Mouse (Mus musculus) adrenal gland, adult 18-20 months (tissue): ENCODE measurements around the gene Sspo. TPM values are rescaled to one million over a fixed set of nuclear protein-coding genes. Genes with fewer than 3 reads are reported as not detected.
"Not testable (repeated sequence)": the region's sequence is repeated elsewhere in the genome, so short reads cannot be mapped to it uniquely, and the experiment has no call there.

Experiments used
- DNase-seq, 2 experiments: peaks; one replicate each; pipeline ENCODE4 v3.0.0; 2021 to 2022; ENCODE audit warnings: low spot score in 2 of 2
- total RNA-seq, 2 experiments: library from RNA; stranded (reverse); gene quantifications; 1 replicate in 1 of 2; 2 replicates in 1 of 2; pipeline ENCODE4 v1.2.3; 2021

The Sspo gene
- total RNA-seq, 2 experiments from 2014 or later = 3.0 to 3.1 TPM

- DNase-seq = no peak
These were observed 30.4 kb downstream of the Sspo start for GRCm38 (mm10) chr6:48478446-48478845.

- no peak for DNase-seq
These were observed 34.5 kb downstream of the Sspo start for GRCm38 (mm10) chr6:48482501-48482900.

- no peak for DNase-seq
These were observed 40.0 kb downstream of the Sspo start for GRCm38 (mm10) chr6:48487747-48488725.

GRCm38 (mm10) chr6:48489741-48490140 is 41.7 kb downstream of the Sspo start:
- DNase-seq = no peak

- DNase-seq = no peak
These were observed 43.3 kb downstream of the Sspo start for GRCm38 (mm10) chr6:48491361-48491760.

GRCm38 (mm10) chr6:48493136-48493730 is 45.2 kb downstream of the Sspo start:
- no peak for DNase-seq

GRCm38 (mm10) chr6:48497521-48497920 is 49.5 kb downstream of the Sspo start:
- no peak for DNase-seq

- DNase-seq = no peak
These were observed 55.8 kb downstream of the Sspo start for GRCm38 (mm10) chr6:48503847-48504240.

GRCm38 (mm10) chr6:48504241-48504854 is 56.3 kb downstream of the Sspo start:
- DNase-seq = peak; percentile 65 to 67

GRCm38 (mm10) chr6:48508087-48508486 is 60.1 kb downstream of the Sspo start:
- no peak for DNase-seq

- DNase-seq = no peak
These were observed 62.4 kb downstream of the Sspo start for GRCm38 (mm10) chr6:48510426-48510825.

- no peak for DNase-seq
These were observed 63.8 kb downstream of the Sspo start for GRCm38 (mm10) chr6:48511861-48512260.

- not testable (repeated sequence) for DNase-seq
These were observed 76.9 kb downstream of the Sspo start for GRCm38 (mm10) chr6:48524882-48525281.

- no peak for DNase-seq
These were observed 79.9 kb downstream of the Sspo start for GRCm38 (mm10) chr6:48527901-48528300.

GRCm38 (mm10) chr6:48529261-48529660 is 81.2 kb downstream of the Sspo start:
- DNase-seq = no peak

- DNase-seq = no peak
These were observed 81.9 kb downstream of the Sspo start for GRCm38 (mm10) chr6:48529871-48530440.

GRCm38 (mm10) chr6:48530862-48531261 is 82.8 kb downstream of the Sspo start:
- DNase-seq = no peak

GRCm38 (mm10) chr6:48533475-48533874 is 85.4 kb downstream of the Sspo start:
- DNase-seq = no peak

- DNase-seq = no peak
These were observed 86.9 kb downstream of the Sspo start for GRCm38 (mm10) chr6:48534913-48535312.

GRCm38 (mm10) chr6:48536091-48536490 is 88.1 kb downstream of the Sspo start:
- no peak for DNase-seq
